In genomic region chr1:162162249-162162648, GRCm38 (mm10) we compare ENCODE assay signal across 17 mouse cellular contexts.
DNase-seq lines count a peak whose midpoint lies in the region; ATAC-seq lines count a peak whose summit lies in the region.
"Had no signal": no experiment of that assay in that cellular context is flagged by ENCODE, and none has a peak within 500 bp of the region (broad histone marks: within the 10 kb centered on the region; RNA-seq: fewer than 3 reads in every experiment).

No protein-coding gene starts in this region.

- H3K4me2 ChIP-seq in heart, embryonic 13.5 days, result no peak overlapping the region
- no peak overlapping the region for H3K4me2 ChIP-seq in midbrain, embryonic 11.5 days
- H3K4me2 ChIP-seq in midbrain, embryonic 14.5 days (ENCODE audit: low read length), result no peak overlapping the region
- H3K4me2 ChIP-seq: forebrain, embryonic 15.5 days; heart, embryonic 15.5 days had no signal

- no peak overlapping the region for H3K4me3 ChIP-seq in heart, embryonic 13.5 days
- H3K4me3 ChIP-seq in midbrain, embryonic 11.5 days (ENCODE audit: low read depth, low read length), result no peak overlapping the region
- no peak overlapping the region for H3K4me3 ChIP-seq in midbrain, embryonic 14.5 days (replicated peaks; ENCODE audit: low read depth, low read length)
- H3K4me3 ChIP-seq: forebrain, embryonic 15.5 days; heart, embryonic 15.5 days had no signal

- ATAC-seq in heart, embryonic 13.5 days (ENCODE audit: extremely low read depth, insufficient number of reproducible peaks, low FRiP score, low TSS enrichment), result no peak
- no peak for ATAC-seq in midbrain, embryonic 11.5 days (ENCODE audit: low FRiP score)
- ATAC-seq in midbrain, embryonic 14.5 days (ENCODE audit: low FRiP score, low TSS enrichment), result no peak
- ATAC-seq in granulocyte monocyte progenitor cell, adult 5-6 weeks (replicated peaks; ENCODE audit: poor library complexity, severe bottlenecking), result 0 out of 2 replicates have a peak, but pooled peaks have one; percentile 33
- ATAC-seq: forebrain, embryonic 15.5 days; hindbrain, embryonic 16.5 days had no signal

- intact Hi-C loops in heart, postnatal 36 days (cut with DNase I), result no loop called here

- H3K4me1 ChIP-seq in heart, embryonic 13.5 days, result peaks cover 26% of the 10 kb centered on the region
- no peaks in the 10 kb centered on the region for H3K4me1 ChIP-seq in midbrain, embryonic 11.5 days (ENCODE audit: control insufficient read depth, insufficient read depth, low read length)
- no peaks in the 10 kb centered on the region for H3K4me1 ChIP-seq in midbrain, embryonic 14.5 days (ENCODE audit: control insufficient read depth, insufficient read depth, low read length)
- H3K4me1 ChIP-seq: forebrain, embryonic 15.5 days had no signal

- DNase-seq in heart, adult 9 months (ENCODE audit: low spot score in 2 of 2), result no peak
- DNase-seq in midbrain, embryonic 11.5 days (ENCODE audit: low spot score, missing footprints), result peak; percentile 76
- no peak for DNase-seq in midbrain, embryonic 14.5 days
- DNase-seq in retina, embryonic 14.5 days (ENCODE audit: low spot score), result peak; percentile 23
- DNase-seq in adrenal gland, postnatal 36 days, result no peak
- DNase-seq in heart, postnatal 36 days, result no peak
- DNase-seq: adrenal gland, postnatal 10 days; B cell, adult 2 months; cerebellum, postnatal 14 days; gastrocnemius, postnatal 10 days; kidney, adult 8-10 months; spleen, adult 18-20 months had no signal

- 0 out of 2 replicates have a peak overlapping the region, but pooled peaks have one; percentile 37 for H3K27ac ChIP-seq in heart, embryonic 13.5 days (replicated peaks)
- no peak overlapping the region for H3K27ac ChIP-seq in midbrain, embryonic 11.5 days (ENCODE audit: low read depth, low read length)
- no peak overlapping the region for H3K27ac ChIP-seq in midbrain, embryonic 14.5 days (replicated peaks; ENCODE audit: low read depth, low read length)
- H3K27ac ChIP-seq: forebrain, embryonic 15.5 days; heart, embryonic 15.5 days had no signal

- 69% methylated on average over 5 of the region's 5 CpGs for WGBS in heart, embryonic 13.5 days
- 45% methylated on average over 5 of the region's 5 CpGs for WGBS in midbrain, embryonic 11.5 days
- 42% methylated on average over 5 of the region's 5 CpGs for WGBS in midbrain, embryonic 14.5 days

- no peaks in the 10 kb centered on the region for H3K27me3 ChIP-seq in heart, embryonic 13.5 days (replicated peaks)
- H3K27me3 ChIP-seq in midbrain, embryonic 11.5 days (ENCODE audit: control insufficient read depth, insufficient read depth, low read length), result no peaks in the 10 kb centered on the region
- no peaks in the 10 kb centered on the region for H3K27me3 ChIP-seq in midbrain, embryonic 14.5 days (ENCODE audit: control insufficient read depth, insufficient read depth, low read length)
- H3K27me3 ChIP-seq: forebrain, embryonic 15.5 days; heart, embryonic 15.5 days had no signal

- H3K36me3 ChIP-seq in heart, embryonic 13.5 days, result no peaks in the 10 kb centered on the region
- no peaks in the 10 kb centered on the region for H3K36me3 ChIP-seq in midbrain, embryonic 11.5 days (ENCODE audit: control insufficient read depth, insufficient read depth, low read length)
- H3K36me3 ChIP-seq in midbrain, embryonic 14.5 days (ENCODE audit: control insufficient read depth, insufficient read depth, low read length), result no peaks in the 10 kb centered on the region
- H3K36me3 ChIP-seq: forebrain, embryonic 15.5 days; heart, embryonic 15.5 days had no signal

- no peaks in the 10 kb centered on the region for H3K9me3 ChIP-seq in heart, embryonic 13.5 days
- no peaks in the 10 kb centered on the region for H3K9me3 ChIP-seq in midbrain, embryonic 11.5 days (ENCODE audit: control insufficient read depth, low read length)
- no peaks in the 10 kb centered on the region for H3K9me3 ChIP-seq in midbrain, embryonic 14.5 days (ENCODE audit: control insufficient read depth, low read length)
- H3K9me3 ChIP-seq: forebrain, embryonic 15.5 days; heart, embryonic 15.5 days had no signal

- H3K9ac ChIP-seq in heart, embryonic 13.5 days, result no peak overlapping the region
- H3K9ac ChIP-seq in midbrain, embryonic 11.5 days (ENCODE audit: low read length), result no peak overlapping the region
- H3K9ac ChIP-seq in midbrain, embryonic 14.5 days (replicated peaks; ENCODE audit: low read length), result no peak overlapping the region
- H3K9ac ChIP-seq: forebrain, embryonic 15.5 days; heart, embryonic 15.5 days had no signal

Comparison
In these comparisons a context has a peak if more than half of its experiments do, and no peak if none do; other contexts are left out.
1. DNase-seq: peak in midbrain, embryonic 11.5 days (single experiment) and retina, embryonic 14.5 days (single experiment); none in heart, adult 9 months (0 of 2), midbrain, embryonic 14.5 days (single experiment), adrenal gland, postnatal 36 days (0 of 2) and heart, postnatal 36 days (0 of 2).